Mouse (Mus musculus) R1 (cell line): ENCODE measurements around the gene Lemd1.
A peak's percentile ranks its signal among the peaks of the same experiment; 100 is the strongest.

Experiments used
- DNase-seq: peaks from one replicate; pipeline ENCODE4 v3.0.0-alpha.2; 2018; ENCODE audit warnings: low read depth, low spot score

Lemd1 gene

DNA sequence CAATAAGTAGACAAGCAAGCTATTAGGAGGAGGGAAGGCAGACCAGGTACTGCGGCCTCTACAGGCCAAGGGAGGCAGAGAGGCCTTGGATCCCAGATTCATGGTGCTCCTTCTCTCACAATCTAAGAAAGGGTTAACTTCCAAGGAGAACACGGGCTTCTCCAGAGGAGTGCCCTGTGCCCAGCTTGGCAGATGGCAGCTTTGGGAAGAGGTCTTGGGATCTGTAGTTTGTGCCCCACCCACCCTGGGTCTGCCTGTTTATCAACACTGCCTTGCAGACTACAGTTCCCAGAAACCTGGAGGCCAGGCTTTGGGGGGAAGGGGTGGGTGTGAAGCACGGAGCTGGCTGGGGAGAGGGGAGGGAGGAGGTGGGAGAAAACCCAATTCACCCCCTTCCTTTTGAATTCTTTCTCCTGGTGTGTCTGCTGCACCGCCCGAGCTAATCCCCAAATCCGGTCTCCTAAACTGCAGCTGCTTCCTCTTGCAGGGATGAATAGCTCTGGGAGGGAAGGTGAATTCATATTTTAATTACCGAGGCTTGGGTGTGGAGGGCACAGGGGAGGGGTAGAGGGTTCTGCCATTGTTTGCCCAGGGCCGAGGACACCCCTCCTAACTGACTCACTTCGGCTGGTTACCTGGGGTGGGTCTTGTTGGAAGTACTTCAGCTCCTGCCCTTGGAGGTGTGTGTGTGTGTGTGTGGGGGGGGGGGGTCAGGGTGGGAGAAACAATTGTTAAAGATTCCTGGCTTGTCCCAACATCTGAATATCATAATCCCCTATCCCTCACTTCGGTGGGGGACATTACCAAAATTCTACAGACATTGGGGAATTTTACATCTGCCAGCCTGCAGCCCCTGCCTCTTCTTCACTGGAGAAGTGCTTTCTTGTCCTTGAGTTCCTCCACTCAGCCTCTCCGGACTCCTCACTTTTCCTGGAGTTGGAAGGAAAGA is 9.6 kb downstream of the Lemd1 start:
- DNase-seq = peak; percentile 100

DNA sequence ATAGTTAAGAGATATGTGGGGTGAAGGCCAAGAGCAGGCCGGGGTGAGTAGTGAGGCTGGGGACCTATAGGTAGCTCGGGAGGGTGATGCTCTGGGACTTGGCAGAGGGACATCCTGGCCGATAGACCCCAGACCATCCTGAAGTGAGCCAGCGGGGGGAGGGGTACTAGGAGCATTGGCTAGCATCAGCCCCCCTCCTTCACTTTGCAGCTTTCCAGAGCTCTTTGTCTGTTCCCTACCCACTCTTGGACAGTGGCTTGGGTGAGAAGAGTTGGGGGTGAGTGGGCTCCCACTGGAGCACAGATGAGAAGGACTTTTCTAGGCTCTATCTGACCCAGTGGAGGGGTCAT is 10.3 kb downstream of the Lemd1 start:
- peak; percentile 75 for DNase-seq

DNA sequence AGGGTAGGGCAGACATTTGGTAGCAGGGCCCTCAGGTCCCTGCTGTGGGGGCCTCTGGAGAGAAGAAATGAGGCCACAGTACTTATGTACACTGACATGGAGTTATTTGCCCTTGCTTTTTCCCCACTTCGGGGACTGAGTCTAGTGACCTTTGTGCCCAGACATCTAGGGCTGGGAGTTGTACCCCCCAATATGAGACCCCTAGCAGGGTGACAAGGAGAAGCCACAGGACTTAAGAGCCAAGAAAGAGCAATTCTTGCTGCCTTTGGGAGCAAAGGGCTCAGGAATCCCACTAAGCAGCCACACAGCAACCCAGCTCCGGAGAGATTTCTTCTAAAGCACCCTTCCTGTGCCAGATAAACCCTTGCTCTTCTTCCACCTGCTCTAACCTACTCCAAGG is 10.7 kb downstream of the Lemd1 start:
- no peak for DNase-seq

DNA sequence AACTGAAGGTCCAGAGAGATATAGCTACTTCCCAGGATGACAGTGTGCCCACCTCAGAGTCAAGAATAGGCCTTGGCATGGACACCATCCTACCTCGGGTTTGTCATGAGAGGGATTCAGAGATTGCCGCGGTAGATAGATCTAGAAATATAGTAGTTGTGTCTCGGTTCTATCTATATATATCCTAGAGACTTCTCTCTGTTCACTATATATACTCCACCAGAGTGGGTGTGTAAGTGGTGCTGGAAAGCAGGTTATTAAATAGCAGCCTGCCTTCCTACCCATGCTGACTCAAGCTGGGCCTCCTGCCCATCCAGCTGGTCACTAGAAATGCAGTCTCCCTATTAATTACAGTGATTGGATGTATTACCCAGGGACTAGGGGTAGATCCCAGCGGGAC is 11.5 kb downstream of the Lemd1 start:
- no peak for DNase-seq

DNA sequence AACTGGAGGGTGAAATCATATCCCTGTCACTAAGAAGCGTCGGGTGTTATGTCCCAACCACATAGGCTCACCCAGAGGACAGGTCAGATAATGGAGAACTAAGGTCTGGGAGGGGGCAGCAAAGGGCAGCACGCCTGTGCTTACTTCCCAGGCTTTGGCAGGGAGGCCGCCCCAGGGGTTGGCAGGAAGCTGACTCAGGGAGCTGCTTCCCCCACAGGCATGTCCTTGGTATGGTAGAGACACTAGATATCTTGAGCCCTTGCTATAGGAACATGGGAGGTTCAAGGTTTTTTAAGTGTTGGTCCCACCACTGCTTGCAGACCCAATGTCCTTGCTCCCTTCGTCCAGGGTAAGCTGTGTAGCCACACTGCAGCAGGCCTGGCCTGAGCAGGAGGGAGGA is 14.7 kb downstream of the Lemd1 start:
- DNase-seq = no peak

DNA sequence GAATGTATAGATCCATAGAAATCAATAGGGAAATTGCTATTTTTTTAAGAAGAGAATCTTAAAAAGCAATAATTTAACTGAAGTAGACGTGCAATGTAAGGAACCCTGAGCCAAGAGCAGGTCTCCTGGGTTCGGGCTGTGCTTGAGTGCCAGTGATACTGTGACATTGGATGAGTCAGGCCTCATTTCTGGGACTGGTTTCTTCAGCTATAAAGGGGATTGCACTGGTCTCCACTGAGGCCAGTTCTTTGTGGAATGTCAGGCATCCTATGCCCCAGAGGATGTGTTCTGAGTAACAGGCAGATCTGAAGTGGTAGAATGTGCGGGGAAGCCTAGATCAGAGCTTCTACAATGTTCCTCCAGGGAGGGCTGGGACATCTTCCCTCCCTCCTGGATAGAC is 15.6 kb downstream of the Lemd1 start:
- no peak for DNase-seq

DNA sequence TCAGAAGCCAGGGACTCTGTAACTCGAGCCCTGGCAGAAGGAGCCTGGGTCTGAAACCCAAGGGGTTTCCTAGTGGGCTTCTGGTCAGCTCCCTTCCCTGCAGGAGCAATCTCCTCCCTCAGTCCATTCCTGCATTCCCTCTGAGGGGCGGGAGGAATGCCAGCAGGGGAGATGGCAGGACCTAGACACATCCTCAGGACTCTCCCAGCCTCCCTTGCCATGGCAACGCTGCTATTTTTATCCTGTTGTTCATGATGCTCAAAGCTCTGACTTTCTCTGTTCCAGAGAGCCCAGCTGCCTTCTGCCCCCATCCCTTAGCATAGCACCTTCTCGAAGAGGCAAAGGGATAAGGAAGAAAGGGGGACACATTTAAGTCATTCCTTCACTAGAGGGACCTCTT is 16.9 kb downstream of the Lemd1 start:
- peak; percentile 74 for DNase-seq

DNA sequence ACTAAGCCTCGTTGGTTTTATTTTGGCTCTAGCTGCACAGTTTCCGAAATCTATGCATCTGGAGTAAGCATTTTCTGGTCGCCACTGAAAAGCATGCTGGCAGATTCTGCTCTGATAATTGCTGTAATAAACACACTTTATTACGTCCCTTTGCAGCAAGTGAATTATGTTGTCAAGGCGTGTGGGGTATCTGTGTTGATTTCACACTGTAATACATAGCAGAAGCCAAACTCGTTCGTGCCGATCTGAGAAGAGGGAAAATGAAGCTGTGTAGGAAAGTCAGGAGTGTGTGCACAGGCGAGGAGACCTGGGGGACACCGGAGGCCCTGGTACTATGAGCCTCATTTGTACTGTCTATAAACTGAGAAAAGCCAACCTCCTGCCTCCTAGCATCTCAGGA is 18.2 kb downstream of the Lemd1 start:
- no peak for DNase-seq

DNA sequence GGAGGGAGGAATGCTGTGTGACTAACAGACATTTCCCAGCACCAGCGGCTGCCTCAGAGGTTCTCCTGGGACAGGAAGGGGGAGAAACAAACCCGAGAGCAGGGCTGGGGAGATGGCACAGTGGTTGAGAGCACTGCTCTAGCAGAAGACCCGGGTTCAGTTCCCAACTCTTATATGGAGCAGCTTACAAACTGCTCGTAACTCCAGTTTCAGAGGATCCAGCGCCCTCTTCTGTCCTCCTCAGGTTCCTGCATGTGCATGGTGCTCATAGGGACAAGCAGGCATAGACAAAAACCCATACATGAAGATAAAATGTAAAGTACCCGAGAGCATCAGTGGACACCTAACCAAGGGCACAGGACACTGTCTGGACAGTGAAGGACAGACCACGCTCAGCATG is 19.7 kb downstream of the Lemd1 start:
- DNase-seq = peak; percentile 90

DNA sequence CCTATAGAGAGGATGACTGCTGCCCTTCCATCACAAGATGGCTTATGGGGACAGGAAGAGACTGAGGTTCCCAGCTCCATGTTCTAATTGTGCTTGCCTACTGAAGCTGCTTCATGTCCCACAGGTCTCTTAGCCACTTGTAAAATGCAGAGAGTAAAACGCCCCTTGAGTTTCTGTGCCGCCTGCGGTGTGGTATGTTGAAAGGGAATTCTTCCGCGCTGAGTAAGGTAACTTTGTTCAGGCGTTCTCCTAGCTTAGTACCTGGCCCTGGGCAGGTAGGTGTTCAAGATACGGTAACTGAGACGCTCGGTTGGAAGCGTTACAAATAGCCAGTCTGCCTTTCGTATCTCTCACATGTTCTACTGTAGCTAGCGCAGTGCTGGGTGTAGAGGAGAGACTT is 20.4 kb downstream of the Lemd1 start:
- DNase-seq = no peak

DNA sequence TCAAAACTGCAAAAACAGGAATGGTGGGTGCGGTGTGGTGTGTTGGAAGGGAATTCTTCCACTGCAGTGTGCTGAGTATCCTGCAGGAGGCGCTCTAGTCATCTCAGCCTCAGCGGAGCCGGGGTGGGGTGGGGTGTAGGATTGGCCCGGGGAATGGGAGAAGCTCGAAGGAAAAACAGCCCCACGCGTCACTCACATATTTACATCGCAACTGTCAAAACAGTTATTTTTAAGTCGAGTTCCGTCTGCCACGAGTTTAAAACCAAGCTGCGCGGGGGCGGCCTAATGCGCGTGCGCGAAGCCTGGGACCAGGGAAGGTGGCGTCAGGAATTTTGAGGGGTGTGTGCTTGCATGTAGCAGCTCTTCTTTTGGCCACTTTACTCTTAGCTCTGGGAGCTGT is 21.0 kb downstream of the Lemd1 start:
- DNase-seq = peak; percentile 77

DNA sequence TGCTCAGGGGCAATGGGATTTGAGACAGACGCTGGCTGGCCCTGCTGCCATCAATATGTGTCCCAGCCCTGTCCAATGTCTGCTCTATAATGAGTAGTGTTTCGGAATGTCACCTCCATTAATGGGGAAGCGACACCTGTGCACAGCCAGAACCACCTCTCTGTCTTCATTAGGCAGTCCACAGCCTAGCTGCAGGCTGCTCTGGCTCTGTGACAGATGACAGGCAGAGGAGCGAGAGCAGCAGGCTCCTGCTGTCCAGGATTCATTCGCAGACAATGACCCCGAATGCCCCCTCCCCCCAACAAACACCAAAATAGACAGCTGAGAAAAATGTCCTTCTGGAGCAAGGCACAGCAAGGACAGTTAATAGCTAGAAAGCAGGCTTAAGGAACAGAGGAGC is 21.8 kb downstream of the Lemd1 start:
- no peak for DNase-seq

DNA sequence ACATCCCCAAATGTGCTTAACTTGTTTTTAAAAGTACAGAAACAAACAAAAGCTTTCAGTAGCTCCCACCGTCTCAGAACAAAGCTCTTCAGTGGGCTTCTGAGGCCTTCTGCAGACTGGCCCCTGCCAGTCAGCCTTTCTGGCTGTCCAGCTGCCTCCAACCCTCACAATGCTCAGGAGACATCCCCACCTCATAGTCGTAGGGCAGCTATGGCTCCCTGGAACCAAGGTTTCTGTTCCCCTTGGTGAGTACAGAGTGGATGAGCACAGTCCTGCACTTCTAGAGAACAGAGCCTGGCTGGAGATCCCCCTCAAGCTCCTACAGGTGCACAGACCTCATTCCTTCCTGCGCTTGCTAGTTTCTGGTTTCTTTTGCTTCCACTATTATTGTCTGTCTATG is 25.0 kb downstream of the Lemd1 start:
- DNase-seq = no peak

DNA sequence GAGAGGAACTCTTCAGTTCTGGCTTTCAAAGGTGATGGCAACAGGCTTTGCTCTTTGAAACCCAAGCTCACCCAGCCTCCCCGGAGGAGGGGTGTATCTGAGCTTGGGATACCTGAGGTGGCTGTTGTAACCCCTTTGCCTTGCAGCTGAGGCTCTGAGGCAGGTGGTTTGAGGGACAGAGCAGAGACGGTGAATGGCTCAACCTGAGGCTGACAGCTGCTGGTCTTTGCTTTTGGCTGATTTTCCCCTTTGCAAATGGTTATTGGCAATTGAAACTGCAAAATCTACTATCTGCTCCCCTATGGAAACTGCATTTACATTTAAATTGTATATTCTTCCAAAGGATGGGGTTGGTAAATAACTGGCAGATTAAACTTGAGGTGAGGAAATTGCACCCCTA is 30.4 kb downstream of the Lemd1 start:
- no peak for DNase-seq

DNA sequence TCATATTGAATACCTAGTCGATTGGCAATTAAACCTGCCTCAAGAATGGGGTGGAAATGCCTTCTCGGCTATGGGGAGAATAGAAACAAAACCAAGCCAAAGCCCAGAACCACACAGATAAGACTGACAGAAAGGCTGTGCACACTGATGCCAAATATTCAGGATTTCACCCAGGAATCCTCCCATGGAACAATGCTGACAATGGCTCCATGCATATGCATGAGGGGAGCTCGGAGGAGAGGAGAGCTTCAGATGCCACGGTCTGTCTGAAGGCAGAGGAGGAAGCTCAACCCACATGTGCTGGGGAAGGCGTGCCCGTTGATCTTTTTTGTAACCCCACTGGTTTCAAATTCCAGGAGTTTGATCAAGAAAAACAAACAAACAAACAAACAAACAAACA is 30.9 kb downstream of the Lemd1 start:
- DNase-seq = peak; percentile 56

DNA sequence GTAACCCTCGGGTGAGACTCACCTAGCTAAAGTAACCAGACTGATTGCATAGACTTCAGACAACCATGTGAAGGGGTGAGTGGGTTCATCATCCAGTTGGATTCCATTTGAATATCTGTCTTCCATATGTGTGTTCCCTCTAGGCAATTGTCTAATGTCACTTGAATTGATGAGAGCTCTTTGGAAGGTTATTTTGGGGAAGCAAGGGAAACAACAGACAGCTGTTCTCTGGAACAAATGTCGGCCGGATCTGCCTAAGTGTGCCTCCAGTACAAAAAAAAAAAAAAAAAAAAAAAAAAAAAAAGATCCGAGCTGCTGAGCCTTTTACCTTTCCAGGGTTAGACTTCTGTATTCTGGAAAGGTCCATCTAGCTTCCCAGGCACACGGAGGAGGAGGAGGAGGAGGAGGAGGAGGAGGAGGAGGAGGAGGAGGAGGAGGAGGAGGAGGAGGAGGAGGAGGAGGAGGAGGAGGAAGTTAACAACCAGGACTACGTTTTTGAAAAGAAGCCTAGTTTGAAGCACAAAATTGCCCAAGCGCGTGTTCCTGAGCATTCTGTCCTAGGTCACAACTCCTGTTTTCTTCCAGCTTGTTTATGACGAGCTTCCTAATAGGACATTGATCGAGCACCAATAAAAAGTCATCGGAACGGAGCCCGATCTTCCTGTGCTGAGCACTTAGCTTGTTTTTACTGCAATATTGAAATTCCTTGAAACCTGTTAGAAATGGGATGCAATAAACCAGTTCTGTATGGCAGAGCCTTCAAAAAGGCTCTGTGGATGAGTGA is 35.3 kb downstream of the Lemd1 start:
- no peak for DNase-seq

DNA sequence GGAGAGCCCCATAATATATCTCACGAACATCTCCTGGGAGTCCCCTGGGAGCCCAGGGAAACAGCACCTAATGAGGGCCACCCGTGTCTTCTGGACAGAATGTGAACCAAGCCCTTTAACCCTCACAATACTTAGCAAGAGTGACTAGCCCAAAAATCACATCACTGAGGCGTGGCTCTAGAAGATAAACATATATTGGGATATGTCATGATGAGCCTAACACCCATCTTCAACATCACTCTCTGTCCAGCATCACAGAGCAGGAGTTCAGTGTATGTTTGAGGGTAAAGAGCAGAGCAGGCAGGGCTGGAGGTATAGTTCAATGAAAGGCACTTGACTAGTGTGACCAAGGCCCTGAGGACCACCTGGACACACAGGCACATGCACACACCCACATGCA is 38.4 kb downstream of the Lemd1 start, which contains the start of gene Gm10188:
TSS of gene Gm10188 (minus strand) at position 101 of the 400 bp plus-strand sequence.
- no peak for DNase-seq

DNA sequence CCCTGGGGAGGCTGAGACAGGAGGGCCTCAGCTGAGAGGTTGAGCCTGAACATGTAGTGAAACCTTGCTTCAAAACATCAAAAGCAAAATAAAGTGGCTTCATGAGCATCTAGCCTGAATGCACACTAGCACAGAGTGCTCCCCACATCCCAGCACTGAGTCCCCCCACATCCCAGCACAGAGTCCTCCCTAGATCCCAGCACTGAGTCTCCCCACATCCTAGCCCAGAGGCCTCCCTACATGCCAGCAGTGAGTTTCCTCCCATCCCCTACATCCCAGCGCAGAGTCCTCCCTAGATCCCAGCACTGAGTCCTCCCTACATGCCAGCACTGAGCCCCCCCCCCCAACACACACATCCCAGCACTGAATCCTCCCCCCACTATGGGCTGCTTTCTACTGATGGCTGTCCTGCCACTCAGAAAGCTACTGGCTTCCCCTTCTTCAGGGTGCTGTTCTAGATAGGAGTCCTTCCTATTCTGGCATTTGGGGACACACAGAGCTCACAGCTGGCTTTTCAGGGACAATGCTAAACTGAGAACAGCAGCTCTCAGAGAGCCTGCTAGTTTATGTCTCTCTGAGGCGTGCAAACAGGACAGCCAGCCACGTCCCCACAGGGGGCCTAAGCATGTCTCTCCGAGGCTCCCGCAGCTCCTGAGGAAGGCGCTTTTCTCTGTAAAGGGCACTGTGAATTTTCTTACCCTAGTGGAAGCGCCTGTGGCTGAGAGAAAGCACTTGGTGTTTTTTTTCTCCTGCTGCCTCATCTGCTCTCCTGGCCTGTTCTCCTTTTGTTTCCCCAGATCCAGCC is 40.4 kb downstream of the Lemd1 start:
- DNase-seq = no peak

DNA sequence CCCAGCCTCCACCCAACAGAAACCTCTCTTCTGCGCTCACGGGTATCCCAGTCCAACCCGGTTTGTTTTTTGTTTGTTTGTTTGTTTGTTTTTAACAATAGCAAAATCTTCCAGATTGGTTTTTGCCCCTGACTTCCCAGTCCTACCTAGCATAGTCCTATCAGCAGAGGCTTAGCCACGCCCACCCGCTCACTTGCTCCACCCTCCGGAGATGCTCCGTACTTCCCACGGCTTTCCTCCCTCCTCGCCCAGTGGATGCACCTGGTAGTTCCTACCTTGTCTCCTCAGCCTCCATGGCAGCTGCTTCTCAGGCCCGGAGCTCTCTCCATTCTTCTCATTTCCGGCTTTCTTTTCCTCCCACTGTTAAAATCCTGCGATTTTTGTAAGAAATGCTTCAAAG is 42.3 kb downstream of the Lemd1 start:
- peak; percentile 93 for DNase-seq

DNA sequence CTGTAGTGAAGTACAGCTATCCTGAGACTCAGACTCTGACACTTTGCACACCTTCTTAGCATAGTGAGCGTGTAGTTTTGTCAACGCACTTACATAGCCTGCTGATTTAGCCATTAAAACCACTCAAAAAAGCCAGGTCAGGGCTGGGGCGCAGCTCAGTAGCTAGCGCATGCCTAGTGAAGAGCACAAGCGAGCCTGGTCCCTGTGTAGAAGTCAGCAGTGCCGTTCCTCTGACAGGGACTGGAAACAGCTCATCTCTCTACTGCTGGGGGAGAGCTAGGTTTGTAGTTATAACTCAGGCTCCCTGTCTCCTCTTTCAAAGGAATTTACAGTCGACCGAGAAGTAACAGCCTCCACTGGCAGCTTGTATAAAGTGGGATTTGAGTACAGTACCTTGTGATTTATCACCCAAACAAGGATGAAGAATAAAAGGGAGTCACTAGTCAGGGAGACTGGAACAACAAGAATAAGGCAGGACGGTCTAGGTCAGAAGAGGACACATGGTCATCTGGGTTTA is 43.6 kb downstream of the Lemd1 start:
- no peak for DNase-seq

DNA sequence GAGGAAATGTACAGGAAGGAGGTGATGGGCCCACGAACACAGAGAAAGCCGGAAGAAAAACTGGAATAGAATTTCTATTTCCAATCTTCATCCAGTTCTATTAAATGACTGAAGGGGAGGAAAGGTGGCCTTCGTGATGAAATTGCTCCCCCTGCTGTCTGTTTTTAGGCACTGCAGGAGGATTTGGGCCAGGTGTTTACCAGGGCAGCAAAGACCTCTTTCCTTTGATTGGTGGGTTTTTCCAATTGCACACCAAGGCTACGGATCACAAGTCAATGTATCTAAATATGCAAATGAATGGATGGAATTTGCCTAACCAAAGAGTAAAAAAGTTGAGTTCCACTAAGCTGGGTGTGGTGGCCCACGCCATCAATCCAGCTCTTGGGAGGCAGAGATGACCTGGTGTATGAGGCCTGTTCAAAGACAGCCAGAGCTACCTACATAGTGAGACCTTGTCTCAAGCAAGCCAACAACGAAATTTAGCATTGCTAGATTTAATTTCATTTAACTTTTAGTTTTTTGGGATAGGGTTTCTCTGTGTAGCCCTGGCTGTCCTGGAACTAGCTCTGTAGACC is 46.4 kb downstream of the Lemd1 start:
- DNase-seq = peak; percentile 94
